Mouse (Mus musculus) embryonic facial prominence, embryonic 11.5 days (tissue): ENCODE data around the gene Rps28. TPM values are rescaled to one million over a fixed set of nuclear protein-coding genes. Genes with fewer than 3 reads are reported as not detected.
A peak's percentile ranks its signal among the peaks of the same experiment; 100 is the strongest.

Experiments
- ATAC-seq: fragments of 200-750 bp; cut with Nextera tagmentation; replicated peaks from 2 replicates; pipeline ENCODE4 v1.8.0; 2017; ENCODE audit warnings: low read depth; ENCODE audit not compliant: insufficient number of reproducible peaks, low FRiP score, low TSS enrichment
- DNase-seq: peaks from one replicate; pipeline ENCODE4 v3.0.0-alpha.2; 2015; ENCODE audit warnings: low spot score
- H3K27ac ChIP-seq: fragments of 300-500 bp; sonication (generic); replicated peaks from 2 replicates; pipeline ENCODE4 v1.5.1; 2014; ENCODE audit warnings: mild to moderate bottlenecking, low read depth, low read length, control low read depth
- H3K27me3 ChIP-seq: fragments of 300-500 bp; sonication (generic); 2 replicates; pipeline ENCODE4 v1.6.1; 2014; ENCODE audit warnings: mild to moderate bottlenecking, low read length, moderate library complexity, mixed read lengths; ENCODE audit not compliant: control insufficient read depth, insufficient read depth
- H3K36me3 ChIP-seq: fragments of 300-500 bp; sonication (generic); replicated peaks from 2 replicates; pipeline ENCODE4 v1.6.1; 2014; ENCODE audit warnings: low read depth, mild to moderate bottlenecking, low read length, moderate library complexity, mixed read lengths; ENCODE audit not compliant: control insufficient read depth, insufficient read depth
- H3K4me1 ChIP-seq: fragments of 300-500 bp; sonication (generic); 2 replicates; pipeline ENCODE4 v1.6.1; 2014; ENCODE audit warnings: low read length, mixed read lengths; ENCODE audit not compliant: control insufficient read depth, insufficient read depth
- H3K4me2 ChIP-seq: fragments of 300-500 bp; sonication (generic); 2 replicates; pipeline ENCODE4 v1.6.1; 2014; ENCODE audit warnings: low read depth, mild to moderate bottlenecking, control low read depth, low read length, moderate library complexity
- H3K4me3 ChIP-seq: fragments of 300-500 bp; sonication (generic); 2 replicates; pipeline ENCODE4 v1.5.1; 2014; ENCODE audit warnings: low read depth, low read length, control low read depth
- H3K9ac ChIP-seq: fragments of 300-500 bp; sonication (generic); replicated peaks from 2 replicates; pipeline ENCODE4 v1.6.1; 2014; ENCODE audit warnings: mild to moderate bottlenecking, control low read depth, low read length
- H3K9me3 ChIP-seq: fragments of 300-500 bp; sonication (generic); replicated peaks from 2 replicates; pipeline ENCODE4 v1.6.1; 2016; ENCODE audit warnings: mild to moderate bottlenecking, low read length, inconsistent platforms, mixed read lengths; ENCODE audit not compliant: control insufficient read depth
- WGBS: fragments of 180-500 bp; shearing (Covaris S2); extraction: QIAGEN DNeasy Blood & Tissue Kit; methylation state at CpG from one replicate; pipeline ENCODE4 v1.1.7; 2014; 5-methylcytosine and 5-hydroxymethylcytosine counted together
- polyA plus RNA-seq: library from polyadenylated mRNA; unstranded; fragments of >200 nt; fragmentation: Nextera tagmentation; extraction: Ambion mirVana; gene quantifications from 2 replicates; pipeline ENCODE4 v1.2.1, GENCODE M21; 2014

Gene Rps28
- polyA plus RNA-seq, 1 experiment from 2014 or later = 824 TPM

- DNase-seq (no peak), ATAC-seq (peak; percentile 60)
- H3K4me2 ChIP-seq = peak overlapping the region; percentile 96
- H3K9me3 ChIP-seq = no peaks in the 10 kb centered on the region
- H3K9ac ChIP-seq = peak overlapping the region; percentile 85
- 20% methylated on average over 33 of the region's 33 CpGs for WGBS
- peaks cover 2% of the 10 kb centered on the region for H3K36me3 ChIP-seq
- H3K4me1 ChIP-seq = peaks cover 6% of the 10 kb centered on the region; the same call in 1 of the 2 replicates
- H3K27ac ChIP-seq = peak overlapping the region; percentile 70
- H3K27me3 ChIP-seq = no peaks in the 10 kb centered on the region
- peak overlapping the region; percentile 57 for H3K4me3 ChIP-seq
Observed at GRCm38 (mm10) chr17:33817969-33818643, 6.3 kb downstream of the Rps28 start.

- Histone ChIP-seq H3K4me3 (peak overlapping the region; percentile 57), H3K36me3 (peaks cover 2% of the 10 kb centered on the region), H3K9me3 (no peaks in the 10 kb centered on the region), H3K4me2 (peak overlapping the region; percentile 96), H3K9ac (peak overlapping the region; percentile 85), H3K27me3 (no peaks in the 10 kb centered on the region), H3K27ac (peak overlapping the region; percentile 70), H3K4me1 (peaks cover 6% of the 10 kb centered on the region; the same call in 1 of the 2 replicates)
- DNase-seq = peak; percentile 97
- under 1% methylated on average over 89 of the region's 89 CpGs for WGBS
- ATAC-seq = peak; percentile 91
Observed at GRCm38 (mm10) chr17:33817184-33817968, 7.0 kb downstream of the Rps28 start.

DNA sequence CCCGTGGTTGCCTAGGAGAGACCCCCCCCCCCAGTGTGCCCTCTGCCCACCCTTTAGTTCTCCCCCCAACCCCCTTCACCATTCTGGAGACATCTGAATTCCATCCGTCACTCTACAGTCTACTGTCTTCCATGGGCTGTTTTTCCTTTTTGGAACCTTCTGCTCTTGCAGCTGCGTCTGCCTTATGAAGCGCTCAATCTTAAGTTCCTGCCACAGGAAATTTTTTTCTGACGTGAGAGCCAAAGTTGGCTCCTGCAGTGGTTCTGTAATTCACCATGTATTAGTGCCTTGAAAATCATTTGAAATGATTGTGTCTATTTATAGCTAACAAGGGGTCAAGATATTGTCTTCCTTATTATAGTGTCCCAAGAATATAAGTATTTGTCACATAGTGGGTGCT, 7.8 kb downstream of the Rps28 start:
- Histone ChIP-seq H3K27me3 (no peaks in the 10 kb centered on the region), H3K4me1 (peaks cover 6% of the 10 kb centered on the region; the same call in 1 of the 2 replicates), H3K36me3 (peaks cover 2% of the 10 kb centered on the region), H3K4me2 (peak overlapping the region; percentile 96), H3K4me3 (no peak overlapping the region), H3K9me3 (no peaks in the 10 kb centered on the region), H3K9ac (no peak overlapping the region), H3K27ac (no peak overlapping the region)
- DNase-seq = no peak
- ATAC-seq = no peak
- WGBS = 83% methylated on average over 5 of the region's 5 CpGs

DNA sequence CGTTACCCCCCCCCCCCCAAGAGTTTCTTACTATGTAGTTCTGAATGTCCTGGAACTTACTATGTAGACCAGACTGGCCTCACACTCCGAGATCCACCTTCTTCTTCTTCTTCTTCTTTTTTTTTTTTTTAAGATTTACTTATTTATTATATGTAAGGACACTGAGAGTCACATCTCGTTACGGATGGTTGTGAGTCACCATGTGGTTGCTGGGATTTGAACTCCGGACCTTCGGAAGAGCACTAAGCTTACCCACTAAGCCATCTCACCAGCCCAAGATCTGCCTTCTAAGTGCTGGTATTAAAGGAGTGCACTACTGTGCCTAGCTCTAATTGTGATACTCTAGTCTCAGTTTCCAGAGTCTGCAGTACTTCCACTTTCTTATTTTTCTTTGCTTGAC, 9.0 kb downstream of the Rps28 start:
- no peak overlapping the region for H3K27ac ChIP-seq
- H3K9ac ChIP-seq = no peak overlapping the region
- H3K27me3 ChIP-seq = no peaks in the 10 kb centered on the region
- H3K4me2 ChIP-seq = no peak overlapping the region
- DNase-seq = no peak
- H3K4me3 ChIP-seq = no peak overlapping the region
- ATAC-seq = no peak
- peaks cover 6% of the 10 kb centered on the region; the same call in 1 of the 2 replicates for H3K4me1 ChIP-seq
- H3K36me3 ChIP-seq = peaks cover 2% of the 10 kb centered on the region
- 91% methylated on average over 6 of the region's 6 CpGs for WGBS
- H3K9me3 ChIP-seq = no peaks in the 10 kb centered on the region

- Histone ChIP-seq H3K27ac (no peak overlapping the region), H3K9me3 (no peaks in the 10 kb centered on the region), H3K36me3 (no peaks in the 10 kb centered on the region; the same call in 1 of the 2 replicates), H3K4me2 (no peak overlapping the region), H3K4me1 (peaks cover 6% of the 10 kb centered on the region; the same call in 1 of the 2 replicates), H3K9ac (no peak overlapping the region), H3K27me3 (no peaks in the 10 kb centered on the region), H3K4me3 (no peak overlapping the region)
- no peak for DNase-seq
- WGBS = 63% methylated on average over 4 of the region's 4 CpGs
- no peak for ATAC-seq
Observed at GRCm38 (mm10) chr17:33812990-33813389, 11.4 kb downstream of the Rps28 start.

GRCm38 (mm10) chr17:33812475-33812874, 11.9 kb downstream of the Rps28 start:
- Histone ChIP-seq H3K9me3 (no peaks in the 10 kb centered on the region), H3K4me3 (no peak overlapping the region), H3K27me3 (no peaks in the 10 kb centered on the region), H3K27ac (no peak overlapping the region), H3K4me2 (no peak overlapping the region; the same call in 1 of the 2 replicates), H3K36me3 (no peaks in the 10 kb centered on the region; the same call in 1 of the 2 replicates), H3K4me1 (peaks cover 3% of the 10 kb centered on the region; the same call in 1 of the 2 replicates), H3K9ac (no peak overlapping the region)
- 34% methylated on average over 3 of the region's 3 CpGs for WGBS
- DNase-seq = no peak
- no peak for ATAC-seq

DNA sequence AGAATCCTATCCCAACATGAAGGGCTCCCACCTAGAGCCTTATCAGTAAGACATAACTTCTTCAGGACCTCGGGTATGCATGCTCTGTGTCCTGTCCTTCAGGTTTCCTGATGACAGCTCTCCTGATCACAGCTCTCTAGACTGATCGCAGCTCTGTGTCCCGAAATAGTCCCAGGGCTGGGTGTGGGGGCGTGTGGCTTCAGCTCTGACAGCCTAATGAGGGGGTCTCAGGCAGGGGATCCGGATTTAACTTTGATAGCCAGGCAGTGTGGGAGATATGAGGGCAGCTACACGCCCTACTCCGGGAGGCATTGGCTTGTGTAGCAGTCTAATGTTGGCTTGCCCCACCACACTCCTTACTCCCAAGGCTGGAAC, 13.2 kb downstream of the Rps28 start:
- DNase-seq (no peak), ATAC-seq (no peak)
- WGBS = 28% methylated on average over 7 of the region's 7 CpGs

More for the DNA sequence above, 13.2 kb downstream of the Rps28 start:
- no peaks in the 10 kb centered on the region for H3K27me3 ChIP-seq
- peak overlapping the region; percentile 49 for H3K9ac ChIP-seq
- H3K36me3 ChIP-seq = no peaks in the 10 kb centered on the region
- H3K27ac ChIP-seq = no peak overlapping the region
- H3K4me3 ChIP-seq = peak overlapping the region; percentile 53
- H3K4me2 ChIP-seq = peak overlapping the region; percentile 82
- H3K4me1 ChIP-seq = no peaks in the 10 kb centered on the region; the same call in 1 of the 2 replicates
- no peaks in the 10 kb centered on the region for H3K9me3 ChIP-seq
